Mouse (Mus musculus): Measurements from ENCODE around the gene Eci2.

- no peak for TF ChIP-seq CTCF (IDR thresholded peaks at IDR 0.05; ENCODE audit: low read depth, low read length)
- TF ChIP-seq POLR2AphosphoS5 (IDR thresholded peaks at IDR 0.05; ENCODE audit: insufficient replicate concordance, low read depth, low read length) = no peak
- no peak for TF ChIP-seq GATA1 (IDR thresholded peaks at IDR 0.05; ENCODE audit: borderline replicate concordance, low read length)
Observed at GRCm38 (mm10) chr13:35035731-35036130, 8.8 kb upstream of the Eci2 start.
